22 mouse cellular contexts compared by ENCODE assay signal in genomic region chr2:172418208-172418607, GRCm38 (mm10). TPM values are rescaled to one million over a fixed set of nuclear protein-coding genes. Genes with fewer than 3 reads are reported as not detected.
A peak's percentile ranks its signal among the peaks of the same experiment; 100 is the strongest.
DNase-seq lines count a peak whose midpoint lies in the region; ATAC-seq and TF ChIP-seq lines count a peak whose summit lies in the region.
"Had no signal": no experiment of that assay in that cellular context is flagged by ENCODE, and none has a peak within 500 bp of the region (broad histone marks: within the 10 kb centered on the region; RNA-seq: fewer than 3 reads in every experiment).

No protein-coding gene starts in this region.

- ATAC-seq in midbrain, embryonic 11.5 days (ENCODE audit: low FRiP score): no peak
- ATAC-seq in midbrain, embryonic 14.5 days (ENCODE audit: low FRiP score, low TSS enrichment): no peak
- ATAC-seq: activated CD4-positive, CD25-positive, alpha-beta regulatory T cell, adult 4 months; CD4-positive, CD25-positive, alpha-beta regulatory T cell, adult 4 months; Patski had no signal

- in situ Hi-C loops in CH12.LX (cut with MboI; ENCODE audit: low pct_ligation_motif_present, low pct_unique_long_range_greater_than_20kb, low sequenced_read_pairs): no loop called here

- dilution Hi-C loops in CH12.LX (cut with MboI; ENCODE audit: extremely low pct_ligation_motif_present, extremely low pct_unique_long_range_greater_than_20kb, low sequenced_read_pairs): no loop called here

- no peak overlapping the region for H3K4me3 ChIP-seq in midbrain, embryonic 11.5 days (ENCODE audit: low read depth, low read length)
- H3K4me3 ChIP-seq in midbrain, embryonic 14.5 days (replicated peaks; ENCODE audit: low read depth, low read length): no peak overlapping the region
- H3K4me3 ChIP-seq in CH12.LX (replicated peaks in 1 of 3; ENCODE audit: low read depth in 2 of 3, low read length in 2 of 3, poor library complexity in 1 of 3): no peak overlapping the region

- no peak for TF ChIP-seq RAD21 in CH12.LX (IDR thresholded peaks at IDR 0.05; ENCODE audit: low read depth, low read length)

- no peaks in the 10 kb centered on the region for H3K9me3 ChIP-seq in midbrain, embryonic 11.5 days (ENCODE audit: control insufficient read depth, low read length)
- no peaks in the 10 kb centered on the region for H3K9me3 ChIP-seq in midbrain, embryonic 14.5 days (ENCODE audit: control insufficient read depth, low read length)
- H3K9me3 ChIP-seq in CH12.LX (replicated peaks; ENCODE audit: low read length): no peaks in the 10 kb centered on the region
- H3K9me3 ChIP-seq: G1E had no signal

- H3K4me2 ChIP-seq in midbrain, embryonic 11.5 days: no peak overlapping the region
- no peak overlapping the region for H3K4me2 ChIP-seq in midbrain, embryonic 14.5 days (ENCODE audit: low read length)
- no peak overlapping the region for H3K4me2 ChIP-seq in CH12.LX (ENCODE audit: insufficient read depth, low read depth, poor library complexity, severe bottlenecking)

- H3K27ac ChIP-seq in midbrain, embryonic 11.5 days (ENCODE audit: low read depth, low read length): no peak overlapping the region
- no peak overlapping the region for H3K27ac ChIP-seq in midbrain, embryonic 14.5 days (replicated peaks; ENCODE audit: low read depth, low read length)
- H3K27ac ChIP-seq in CH12.LX (ENCODE audit: insufficient read depth, low read depth): peak overlapping the region; percentile 43

- peak; percentile 72 for TF ChIP-seq EP300 in CH12.LX (IDR thresholded peaks at IDR 0.05; ENCODE audit: low read length)

- no peaks in the 10 kb centered on the region for H3K79me2 ChIP-seq in CH12.LX (replicated peaks; ENCODE audit: control insufficient read depth, extremely low read depth, insufficient read depth, poor library complexity, severe bottlenecking)

- no peak for TF ChIP-seq POLR2A in CH12.LX (IDR thresholded peaks at IDR 0.05; ENCODE audit: low read depth, low read length)

- no peak for TF ChIP-seq CTCF in CH12.LX (conservative IDR thresholded peaks at IDR 0.05 in 1 of 2, IDR thresholded peaks at IDR 0.05 in 1 of 2; ENCODE audit: low read depth in 2 of 2, low read length in 2 of 2)

- peak; percentile 69 for DNase-seq in midbrain, embryonic 11.5 days (ENCODE audit: low spot score, missing footprints)
- DNase-seq in midbrain, embryonic 14.5 days: no peak
- peak; percentile 47 for DNase-seq in CH12.LX (ENCODE audit: extremely low read depth)
- DNase-seq in ovary, postnatal 36 days (ENCODE audit: low spot score): no peak
- DNase-seq: adrenal gland, adult 2 months; adrenal gland, adult 8-10 months; adrenal gland, postnatal 10 days; adrenal gland, postnatal 14 days; adrenal gland, postnatal 25 days; adrenal gland, postnatal 36 days; B cell, adult 2 months; cerebellum, adult 11 months; cerebellum, adult 11-12 months; cerebellum, adult 18-20 months; cerebellum, adult 2 months had no signal

- no peaks in the 10 kb centered on the region for H3K36me3 ChIP-seq in midbrain, embryonic 11.5 days (ENCODE audit: control insufficient read depth, insufficient read depth, low read length)
- H3K36me3 ChIP-seq in midbrain, embryonic 14.5 days (ENCODE audit: control insufficient read depth, insufficient read depth, low read length): no peaks in the 10 kb centered on the region
- peaks cover 6 to 38% of the 10 kb centered on the region in 2 experiments for H3K36me3 ChIP-seq in CH12.LX (replicated peaks in 1 of 2; ENCODE audit: control insufficient read depth in 1 of 2, insufficient read depth in 1 of 2, low read length in 1 of 2)
- H3K36me3 ChIP-seq: G1E had no signal

- H3K4me1 ChIP-seq in midbrain, embryonic 11.5 days (ENCODE audit: control insufficient read depth, insufficient read depth, low read length): 0 out of 2 replicates have a peak, but pooled peaks cover 2% of the 10 kb centered on the region
- H3K4me1 ChIP-seq in midbrain, embryonic 14.5 days (ENCODE audit: control insufficient read depth, insufficient read depth, low read length): no peaks in the 10 kb centered on the region
- H3K4me1 ChIP-seq in CH12.LX (ENCODE audit: control insufficient read depth in 1 of 2, insufficient read depth in 2 of 2): peaks cover 28 to 77% of the 10 kb centered on the region in 2 experiments

- H3K9ac ChIP-seq in midbrain, embryonic 11.5 days (ENCODE audit: low read length): no peak overlapping the region
- H3K9ac ChIP-seq in midbrain, embryonic 14.5 days (replicated peaks; ENCODE audit: low read length): no peak overlapping the region
- no peak overlapping the region for H3K9ac ChIP-seq in CH12.LX (ENCODE audit: insufficient read depth, low read depth)

- 87% methylated on average over 5 of the region's 5 CpGs for WGBS in midbrain, embryonic 11.5 days
- 90% methylated on average over 5 of the region's 5 CpGs for WGBS in midbrain, embryonic 14.5 days

- H3K27me3 ChIP-seq in midbrain, embryonic 11.5 days (ENCODE audit: control insufficient read depth, insufficient read depth, low read length): no peaks in the 10 kb centered on the region
- H3K27me3 ChIP-seq in midbrain, embryonic 14.5 days (ENCODE audit: control insufficient read depth, insufficient read depth, low read length): no peaks in the 10 kb centered on the region
- H3K27me3 ChIP-seq in CH12.LX (replicated peaks): no peaks in the 10 kb centered on the region
- H3K27me3 ChIP-seq: Patski had no signal

TF ChIP-seq in CH12.LX, 34 proteins besides CTCF, POLR2A, EP300 and RAD21 (continues in another document):
- TF ChIP-seq JUN (IDR thresholded peaks at IDR 0.05; ENCODE audit: insufficient read depth, low read depth, low read length): no peak; the same call in 1 of the 2 replicates
- no peak for TF ChIP-seq USF2 (conservative IDR thresholded peaks at IDR 0.05; ENCODE audit: low read depth, low read length)
- 0 out of 2 replicates have a peak, but pooled peaks have one; percentile 8 for TF ChIP-seq NRF1 (IDR thresholded peaks at IDR 0.05; ENCODE audit: low read depth, low read length)
- TF ChIP-seq BHLHE40 (IDR thresholded peaks at IDR 0.05; ENCODE audit: low read depth, low read length): no peak
- TF ChIP-seq ZMIZ1 (IDR thresholded peaks at IDR 0.05; ENCODE audit: low read depth, low read length): no peak
- no peak for TF ChIP-seq SIN3A (IDR thresholded peaks at IDR 0.05; ENCODE audit: low read length)
- TF ChIP-seq MYC (IDR thresholded peaks at IDR 0.05; ENCODE audit: low read depth, low read length): no peak
- no peak for TF ChIP-seq USF1 (IDR thresholded peaks at IDR 0.05; ENCODE audit: low read depth, low read length)
- no peak for TF ChIP-seq PAX5 (IDR thresholded peaks at IDR 0.05; ENCODE audit: low read length)
- TF ChIP-seq POLR2AphosphoS2 (IDR thresholded peaks at IDR 0.05; ENCODE audit: low read depth, low read length): no peak
- TF ChIP-seq TBP (conservative IDR thresholded peaks at IDR 0.05; ENCODE audit: low read depth, low read length): no peak
- TF ChIP-seq E2F4 (IDR thresholded peaks at IDR 0.05; ENCODE audit: insufficient replicate concordance, low read depth, low read length): no peak
- TF ChIP-seq ZKSCAN1 (IDR thresholded peaks at IDR 0.05; ENCODE audit: borderline replicate concordance, low read depth, low read length): no peak
- TF ChIP-seq ETS1 (conservative IDR thresholded peaks at IDR 0.05; ENCODE audit: low read depth, low read length): peak; percentile 56; the same call in 1 of the 2 replicates
- TF ChIP-seq CHD1 (IDR thresholded peaks at IDR 0.05; ENCODE audit: low read depth, low read length): no peak
- TF ChIP-seq MEF2A (IDR thresholded peaks at IDR 0.05; ENCODE audit: borderline replicate concordance, low read depth, low read length): no peak
- TF ChIP-seq SMC3 (IDR thresholded peaks at IDR 0.05; ENCODE audit: low read depth, low read length): no peak
- TF ChIP-seq MAX (IDR thresholded peaks at IDR 0.05; ENCODE audit: low read length): no peak
- 0 out of 2 replicates have a peak, but pooled peaks have one; percentile 4 for TF ChIP-seq CHD2 (IDR thresholded peaks at IDR 0.05; ENCODE audit: low read length)
- TF ChIP-seq ZNF384 (IDR thresholded peaks at IDR 0.05; ENCODE audit: low read depth, low read length): no peak
- TF ChIP-seq MAFK (IDR thresholded peaks at IDR 0.05; ENCODE audit: insufficient replicate concordance, low read length): no peak

RNA-seq across cellular contexts. Expression of gene Rtf2, which starts 22.1 kb away (rescaled TPM):
- 86.8 and 94.7 TPM in 2 replicates for polyA plus RNA-seq in midbrain, embryonic 11.5 days (2014; fragmentation: Nextera tagmentation; extraction: Ambion mirVana)
- 87.2 and 101 TPM in 2 replicates for polyA plus RNA-seq in midbrain, embryonic 14.5 days (2014; fragmentation: Nextera tagmentation; extraction: Ambion mirVana)
- total RNA-seq in CH12.LX (2012; rRNA removed) (61.4 and 66.6 TPM in 2 replicates), CH12.LX (2014; rRNA removed) (58.5 and 60.3 TPM in 2 replicates)
- polyA plus RNA-seq in CH12.LX (2012; ENCODE audit: insufficient read length, low read depth): 72.9 and 90.2 TPM in 2 replicates

RNA-seq across cellular contexts. Expression of gene Cass4, which starts 24.6 kb away (rescaled TPM):
- 0.31 TPM in 1 of 2 replicates, not detected in the other for polyA plus RNA-seq in midbrain, embryonic 11.5 days (2014; fragmentation: Nextera tagmentation; extraction: Ambion mirVana)
- 0.19 and 0.28 TPM in 2 replicates for polyA plus RNA-seq in midbrain, embryonic 14.5 days (2014; fragmentation: Nextera tagmentation; extraction: Ambion mirVana)
- total RNA-seq in CH12.LX (2012; rRNA removed) (3.8 and 5.3 TPM in 2 replicates), CH12.LX (2014; rRNA removed) (2.9 and 3.3 TPM in 2 replicates)
- 3.7 and 3.8 TPM in 2 replicates for polyA plus RNA-seq in CH12.LX (2012; ENCODE audit: insufficient read length, low read depth)
- total RNA-seq: adrenal gland, postnatal 25 days had no signal
- polyA plus RNA-seq: Patski had no signal

RNA-seq across cellular contexts. Expression of gene Gcnt7, which starts 40.2 kb away (rescaled TPM):
- 0.84 and 0.86 TPM in 2 replicates for polyA plus RNA-seq in midbrain, embryonic 11.5 days (2014; fragmentation: Nextera tagmentation; extraction: Ambion mirVana)
- 0.84 and 1.6 TPM in 2 replicates for polyA plus RNA-seq in midbrain, embryonic 14.5 days (2014; fragmentation: Nextera tagmentation; extraction: Ambion mirVana)
- total RNA-seq in CH12.LX (2012; rRNA removed) (0.17 and 0.29 TPM in 2 replicates), CH12.LX (2014; rRNA removed) (not detected in 2 replicates)
- 0.21 TPM in 1 of 2 replicates, not detected in the other for polyA plus RNA-seq in CH12.LX (2012; ENCODE audit: insufficient read length, low read depth)
- total RNA-seq: adrenal gland, adult 18-20 months; adrenal gland, adult 2 months; adrenal gland, adult 8-10 months; adrenal gland, postnatal 10 days; adrenal gland, postnatal 14 days; adrenal gland, postnatal 25 days; adrenal gland, postnatal 36 days; adrenal gland, postnatal 4 days had no signal
- polyA plus RNA-seq: adrenal gland, adult 2 months; brain, embryonic 14.5 days; cerebellum, adult 2 months; G1E had no signal

RNA-seq across cellular contexts. Expression of gene Cstf1, which starts 47.7 kb away (rescaled TPM):
- 48.0 and 50.2 TPM in 2 replicates for polyA plus RNA-seq in midbrain, embryonic 11.5 days (2014; fragmentation: Nextera tagmentation; extraction: Ambion mirVana)
- polyA plus RNA-seq in midbrain, embryonic 14.5 days (2014; fragmentation: Nextera tagmentation; extraction: Ambion mirVana): 31.8 and 34.6 TPM in 2 replicates
- total RNA-seq in CH12.LX (2012; rRNA removed) (44.2 and 52.1 TPM in 2 replicates), CH12.LX (2014; rRNA removed) (59.0 and 62.1 TPM in 2 replicates)
- 49.6 and 53.2 TPM in 2 replicates for polyA plus RNA-seq in CH12.LX (2012; ENCODE audit: insufficient read length, low read depth)

RNA-seq across cellular contexts. Expression of gene Aurka, which starts 47.9 kb away (rescaled TPM):
- 163 and 169 TPM in 2 replicates for polyA plus RNA-seq in midbrain, embryonic 11.5 days (2014; fragmentation: Nextera tagmentation; extraction: Ambion mirVana)
- 14.0 and 25.4 TPM in 2 replicates for polyA plus RNA-seq in midbrain, embryonic 14.5 days (2014; fragmentation: Nextera tagmentation; extraction: Ambion mirVana)
- total RNA-seq in CH12.LX (2012; rRNA removed) (88.6 and 103 TPM in 2 replicates), CH12.LX (2014; rRNA removed) (73.6 and 84.4 TPM in 2 replicates)
- 113 and 128 TPM in 2 replicates for polyA plus RNA-seq in CH12.LX (2012; ENCODE audit: insufficient read length, low read depth)

Comparison
In these comparisons a context has a peak if more than half of its experiments do, and no peak if none do; other contexts are left out.
1. DNase-seq: peak in midbrain, embryonic 11.5 days (single experiment) and CH12.LX (single experiment); none in midbrain, embryonic 14.5 days (single experiment) and ovary, postnatal 36 days (single experiment).